ENCODE assay signal across 16 mouse cellular contexts in the genomic region with DNA sequence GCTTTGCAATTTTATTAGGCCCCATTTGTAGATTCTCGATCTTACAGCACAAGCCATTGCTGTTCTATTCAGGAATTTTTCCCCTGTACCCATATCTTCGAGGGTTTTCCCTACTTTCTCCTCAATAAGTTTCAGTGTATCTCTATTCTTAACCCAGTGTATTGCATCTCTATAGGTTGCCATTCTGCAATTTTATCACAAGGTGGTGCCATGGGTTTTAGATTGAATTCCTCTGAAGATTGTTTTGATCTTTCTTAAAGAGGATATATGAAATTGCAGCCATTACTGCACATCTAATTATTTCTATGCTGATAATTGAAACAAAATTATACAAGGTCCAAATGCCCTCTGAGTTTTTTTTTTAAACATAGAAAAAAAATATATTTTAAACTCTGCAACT. TPM values are rescaled to one million over a fixed set of nuclear protein-coding genes. Genes with fewer than 3 reads are reported as not detected.
A peak's percentile ranks its signal among the peaks of the same experiment; 100 is the strongest.
DNase-seq lines count a peak whose midpoint lies in the region; ATAC-seq and TF ChIP-seq lines count a peak whose summit lies in the region.
"Not testable (repeated sequence)": the region's sequence is repeated elsewhere in the genome, so short reads cannot be mapped to it uniquely, and the experiment has no call there.
"Had no signal": no experiment of that assay in that cellular context is flagged by ENCODE, and none has a peak within 500 bp of the region (broad histone marks: within the 10 kb centered on the region; RNA-seq: fewer than 3 reads in every experiment).

No protein-coding gene starts in this region.

- not testable (repeated sequence) for H3K9ac ChIP-seq in hindbrain, postnatal 0 days (replicated peaks; ENCODE audit: low read length); lung, embryonic 14.5 days

- TF ChIP-seq CTCF in hindbrain, postnatal 0 days (IDR thresholded peaks at IDR 0.05; ENCODE audit: low read depth) = peak; percentile 44
- TF ChIP-seq CTCF in layer of hippocampus, adult 2 months (conservative IDR thresholded peaks at IDR 0.05) = peak; percentile 64
- 0 out of 2 replicates have a peak, but pooled peaks have one; percentile 11 for TF ChIP-seq CTCF in lung, embryonic 14.5 days (IDR thresholded peaks at IDR 0.05; ENCODE audit: low read depth)

- not testable (repeated sequence) for H3K4me3 ChIP-seq in hindbrain, postnatal 0 days (ENCODE audit: low read length); layer of hippocampus, adult 2 months; lung, embryonic 14.5 days (ENCODE audit: low read depth, low read length)

- H3K4me2 ChIP-seq in hindbrain, postnatal 0 days (ENCODE audit: low read depth, low read length); lung, embryonic 14.5 days: not testable (repeated sequence)

- peak; percentile 8 to 10 for DNase-seq in cerebellum, postnatal 14 days
- peak; percentile 46 for DNase-seq in hindbrain, postnatal 0 days (ENCODE audit: low spot score)
- DNase-seq in layer of hippocampus, adult 2 months (ENCODE audit: low spot score in 2 of 2); lung, embryonic 14.5 days: not testable (repeated sequence)
- DNase-seq in naive thymus-derived CD4-positive, alpha-beta T cell, adult 2 months (ENCODE audit: low read depth) = peak; percentile 56
- peak; percentile 27 for DNase-seq in thymus, postnatal 0 days (ENCODE audit: low spot score)

- H3K4me1 ChIP-seq in hindbrain, postnatal 0 days (ENCODE audit: insufficient read depth, low read length); lung, embryonic 14.5 days (ENCODE audit: insufficient read depth): not testable (repeated sequence)

- peak; percentile 66 for ATAC-seq in CD4-positive, CD25-positive, alpha-beta regulatory T cell, adult 4 months
- ATAC-seq in hindbrain, postnatal 0 days; lung, embryonic 14.5 days (ENCODE audit: insufficient read depth): not testable (repeated sequence)

- not testable (repeated sequence) for H3K27me3 ChIP-seq in hindbrain, postnatal 0 days (ENCODE audit: insufficient read depth, low read length); lung, embryonic 14.5 days (ENCODE audit: insufficient read depth, low read length)

- 98% methylated on average over 2 of the region's 2 CpGs for WGBS in hindbrain, postnatal 0 days
- WGBS in lung, embryonic 14.5 days = 82% methylated on average over 2 of the region's 2 CpGs

- H3K27ac ChIP-seq in hindbrain, postnatal 0 days; lung, embryonic 14.5 days (ENCODE audit: low read depth): not testable (repeated sequence)
- peak overlapping the region; percentile 85; the same call in 1 of the 2 replicates for H3K27ac ChIP-seq in layer of hippocampus, adult 2 months

- not testable (repeated sequence) for H3K9me3 ChIP-seq in hindbrain, postnatal 0 days (ENCODE audit: low read length); lung, embryonic 14.5 days (ENCODE audit: low read depth, low read length)

- H3K36me3 ChIP-seq in hindbrain, postnatal 0 days (ENCODE audit: insufficient read depth, low read length); lung, embryonic 14.5 days (ENCODE audit: insufficient read depth): not testable (repeated sequence)

RNA-seq across cellular contexts. Expression of a gene that starts 9.4 kb away (rescaled TPM):
- polyA plus RNA-seq in CD4-positive, CD25-positive, alpha-beta regulatory T cell, adult 4 months (2017; shearing (Covaris generic)) = 100 to 1,000 TPM; 451 to 548 TPM
- total RNA-seq in hindbrain, postnatal 0 days (2014; rRNA removed) = 0.54 and 2.1 TPM in 2 replicates
- polyA plus RNA-seq in hindbrain, postnatal 0 days (2015; fragmentation: Nextera tagmentation; extraction: Ambion mirVana) = 0.95 and 1.5 TPM in 2 replicates
- not detected for total RNA-seq in layer of hippocampus, adult 2 months (2021)
- 2.9 and 3.6 TPM in 2 replicates for polyA plus RNA-seq in lung, embryonic 14.5 days (2014; fragmentation: Nextera tagmentation; extraction: Ambion mirVana)
- 100 and 114 TPM in 2 replicates for polyA plus RNA-seq in thymus, postnatal 0 days (2015; fragmentation: Nextera tagmentation; extraction: Ambion mirVana)

RNA-seq across cellular contexts. Expression of a gene that starts 19.6 kb away (rescaled TPM):
- 10 to 100 TPM; 12.5 to 13.1 TPM for polyA plus RNA-seq in CD4-positive, CD25-positive, alpha-beta regulatory T cell, adult 4 months (2017; shearing (Covaris generic))
- total RNA-seq in hindbrain, postnatal 0 days (2014; rRNA removed) = not detected in 2 replicates
- not detected in 2 replicates for polyA plus RNA-seq in hindbrain, postnatal 0 days (2015; fragmentation: Nextera tagmentation; extraction: Ambion mirVana)
- total RNA-seq in layer of hippocampus, adult 2 months (2021) = not detected
- 0.20 TPM in 1 of 2 replicates, not detected in the other for polyA plus RNA-seq in lung, embryonic 14.5 days (2014; fragmentation: Nextera tagmentation; extraction: Ambion mirVana)
- 4.1 and 4.7 TPM in 2 replicates for polyA plus RNA-seq in thymus, postnatal 0 days (2015; fragmentation: Nextera tagmentation; extraction: Ambion mirVana)
- total RNA-seq: ES-E14; left cerebral cortex, postnatal 25 days had no signal
- polyA plus RNA-seq: embryonic facial prominence, embryonic 13.5 days; forebrain, embryonic 10.5 days; forebrain, embryonic 15.5 days; heart, embryonic 13.5 days; hindbrain, embryonic 14.5 days; limb, embryonic 12.5 days; neural tube, embryonic 12.5 days had no signal

Comparison
In these comparisons a context has a peak if more than half of its experiments do, and no peak if none do; other contexts are left out.
1. CTCF ChIP-seq: peak in every context shown above with its lines; median percentile 64 in layer of hippocampus, adult 2 months; 44 in hindbrain, postnatal 0 days; 11 in lung, embryonic 14.5 days.
2. RNA of a gene that starts 9.4 kb away (polyA plus RNA-seq): 451 to 548 TPM in CD4-positive, CD25-positive, alpha-beta regulatory T cell, adult 4 months and 100 to 114 TPM in thymus, postnatal 0 days; 2.9 to 3.6 TPM in lung, embryonic 14.5 days and 0.95 to 1.5 TPM in hindbrain, postnatal 0 days; every median in the first group is over 10 times any median in the second.